Mouse (Mus musculus): ENCODE results near the gene Zp3r. TPM values are rescaled to one million over a fixed set of nuclear protein-coding genes. Genes with fewer than 3 reads are reported as not detected.

Gene Zp3r
- total RNA-seq, 2 experiments from 2014 or later, result not detected

Other genes with a start within 250 kb of the Zp3r start
- gene Cd55b, start 206.6 kb downstream of the Zp3r start, total RNA-seq (2021), result under 1 TPM in 1 of 2 experiments, not detected in 1; 0.71 TPM
- gene Cd55, start 166.9 kb downstream of the Zp3r start, total RNA-seq (2021), result 1 to 10 TPM; 6.4 to 6.8 TPM
- 1 to 10 TPM in 1 of 2 experiments, under 1 TPM in 1; 0.63 to 1.4 TPM for gene C4bp, start 32.0 kb upstream of the Zp3r start, total RNA-seq (2021)
- not detected for gene Gm29427, start 86.2 kb upstream of the Zp3r start, total RNA-seq (2021)
- gene Yod1, start 87.7 kb upstream of the Zp3r start, total RNA-seq (2021), result 10 to 100 TPM; 18.0 to 18.1 TPM
- gene Pfkfb2, start 99.6 kb upstream of the Zp3r start, total RNA-seq (2021), result 10 to 100 TPM; 46.2 to 46.7 TPM
- 1 to 10 TPM; 1.3 TPM for gene AA986860, start 102.4 kb upstream of the Zp3r start, total RNA-seq (2021)
- not detected for gene Fcamr, start 171.3 kb upstream of the Zp3r start, total RNA-seq (2021)
- gene Pigr, start 197.1 kb upstream of the Zp3r start, total RNA-seq (2021), result not detected
- gene Fcmr, start 236.0 kb upstream of the Zp3r start, total RNA-seq (2021), result not detected